Mouse (Mus musculus) liver, embryonic 13.5 days (tissue): ENCODE measurements at regions not wholly inside any gene's neighbourhood (a gene's known extent, or its start where the extent isn't known, plus 50 kb on each side); places are given as distances from the start of the nearest gene placed in this dataset.

Source experiments
- ATAC-seq: fragments of 200-750 bp; cut with Nextera tagmentation; 2 replicates; pipeline ENCODE4 v1.8.0; 2017; ENCODE audit warnings: low read depth, mild to moderate bottlenecking, moderate number of reproducible peaks, moderate library complexity
- DNase-seq: peaks from one replicate; pipeline ENCODE4 v3.0.0; 2022
- H3K27ac ChIP-seq: fragments of 300-500 bp; sonication (generic); 2 replicates; pipeline ENCODE4 v1.5.1; 2015; ENCODE audit warnings: moderate library complexity, mild to moderate bottlenecking, inconsistent platforms
- H3K27me3 ChIP-seq: fragments of 300-500 bp; sonication (generic); 2 replicates; pipeline ENCODE4 v1.6.1; 2015; ENCODE audit warnings: mild to moderate bottlenecking, inconsistent platforms
- H3K36me3 ChIP-seq: fragments of 300-500 bp; sonication (generic); 2 replicates; pipeline ENCODE4 v1.6.1; 2015; ENCODE audit warnings: mild to moderate bottlenecking, inconsistent platforms
- H3K4me1 ChIP-seq: fragments of 300-500 bp; sonication (generic); replicated peaks from 2 replicates; pipeline ENCODE4 v1.6.1; 2015; ENCODE audit warnings: inconsistent platforms
- H3K4me2 ChIP-seq: fragments of 300-500 bp; sonication (generic); 2 replicates; pipeline ENCODE4 v1.6.1; 2015; ENCODE audit warnings: inconsistent platforms, mild to moderate bottlenecking, moderate library complexity
- H3K4me3 ChIP-seq: fragments of 300-500 bp; sonication (generic); replicated peaks from 2 replicates; pipeline ENCODE4 v1.5.1; 2015; ENCODE audit warnings: mild to moderate bottlenecking, inconsistent platforms
- H3K9ac ChIP-seq: fragments of 300-500 bp; sonication (generic); 2 replicates; pipeline ENCODE4 v1.6.1; 2015; ENCODE audit warnings: mild to moderate bottlenecking, inconsistent platforms
- H3K9me3 ChIP-seq: fragments of 300-500 bp; sonication (generic); replicated peaks from 2 replicates; pipeline ENCODE4 v1.6.1; 2016; ENCODE audit warnings: inconsistent platforms
- whole genome bisulfite sequencing: fragments of 180-500 bp; shearing (Covaris S2); methylation state at CpG from one replicate; pipeline ENCODE4 v1.1.7; 2015; ENCODE audit not compliant: insufficient replicate concordance; 5-methylcytosine and 5-hydroxymethylcytosine counted together

DNA sequence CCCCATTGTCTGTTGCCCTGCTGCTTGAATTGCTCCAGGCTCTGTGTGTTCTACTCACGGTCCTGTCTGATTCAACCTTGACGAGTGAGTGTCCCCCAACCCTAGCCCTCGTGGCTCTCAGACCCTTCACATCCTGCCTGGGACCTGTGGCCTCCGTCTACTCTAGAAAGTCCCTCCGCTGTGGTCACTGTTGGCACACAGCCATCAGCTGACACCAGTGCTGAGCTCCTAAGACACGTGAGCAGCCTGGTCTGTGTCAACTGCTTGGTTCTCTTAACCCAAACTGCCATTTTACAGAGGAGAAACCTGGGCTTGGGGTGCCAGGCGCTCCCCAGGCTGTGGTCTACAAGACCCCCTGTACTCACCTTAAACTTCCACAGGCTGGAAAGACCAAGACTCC is 74.3 kb upstream of the Shb start:
- Histone ChIP-seq H3K27ac (no peak overlapping the region), H3K36me3 (no peaks in the 10 kb centered on the region), H3K4me2 (no peak overlapping the region), H3K9me3 (no peaks in the 10 kb centered on the region), H3K4me1 (peaks cover 10% of the 10 kb centered on the region), H3K9ac (no peak overlapping the region), H3K4me3 (no peak overlapping the region), H3K27me3 (no peaks in the 10 kb centered on the region; the same call in 1 of the 2 replicates)
- DNase-seq = no peak
- no peak for ATAC-seq
- WGBS = 46% methylated on average over 7 of the region's 7 CpGs

DNA sequence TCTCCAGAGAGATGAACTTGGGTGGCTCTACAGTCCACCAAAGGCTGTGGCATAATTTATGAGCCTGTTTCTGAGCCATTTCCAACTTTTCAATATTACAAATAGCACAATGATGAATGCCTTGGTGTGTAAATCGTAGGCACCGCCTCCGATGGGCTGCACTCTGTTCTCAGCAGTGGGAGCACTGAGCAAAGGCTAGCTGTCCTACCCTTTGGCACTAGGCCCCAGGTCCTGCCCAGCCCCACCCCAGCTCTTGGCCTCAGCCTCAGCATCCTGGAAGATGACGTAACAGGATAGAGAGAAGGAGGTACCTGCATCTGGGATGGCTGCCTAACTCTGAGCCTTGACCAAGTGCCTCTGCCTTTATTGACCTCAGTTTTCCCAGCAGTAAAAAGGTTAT is 73.4 kb upstream of the Shb start:
- Histone ChIP-seq H3K27me3 (no peaks in the 10 kb centered on the region; the same call in 1 of the 2 replicates), H3K36me3 (no peaks in the 10 kb centered on the region), H3K4me3 (no peak overlapping the region), H3K4me2 (no peak overlapping the region), H3K9ac (no peak overlapping the region), H3K9me3 (no peaks in the 10 kb centered on the region), H3K27ac (no peak overlapping the region), H3K4me1 (peaks cover 2% of the 10 kb centered on the region)
- ATAC-seq (no peak), DNase-seq (no peak)
- WGBS = 68% methylated on average over 4 of the region's 4 CpGs

DNA sequence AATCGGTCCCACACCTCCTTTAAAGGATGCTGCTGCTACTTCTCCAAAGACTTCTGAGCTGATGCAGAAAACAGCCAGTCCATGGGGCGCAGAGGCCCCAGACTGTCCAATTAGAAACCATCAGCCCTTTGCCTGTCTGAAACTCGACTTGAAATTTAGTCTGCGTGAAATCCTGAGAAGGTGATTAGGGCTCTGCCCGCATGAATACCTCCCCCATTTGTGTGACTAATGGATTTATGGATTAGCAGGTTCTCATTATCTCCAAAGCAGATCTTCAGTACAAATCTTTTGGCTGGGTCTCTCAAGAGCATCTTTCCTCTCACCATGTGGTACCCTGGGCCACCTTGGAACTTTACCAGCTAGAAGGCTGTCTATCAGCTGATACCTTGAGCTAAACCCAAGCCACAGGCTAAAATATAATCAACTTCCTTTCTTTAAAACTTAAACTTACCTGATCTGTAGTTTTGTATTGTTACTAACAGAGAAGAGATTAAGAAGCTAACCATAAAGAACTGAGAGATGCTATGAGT is 72.1 kb upstream of the Shb start:
- ATAC-seq (no peak), DNase-seq (no peak)
- no peak overlapping the region for H3K9ac ChIP-seq
- no peak overlapping the region for H3K4me3 ChIP-seq
- no peaks in the 10 kb centered on the region for H3K36me3 ChIP-seq
- H3K9me3 ChIP-seq = no peaks in the 10 kb centered on the region
- 60% methylated on average over 5 of the region's 5 CpGs for WGBS
- H3K27ac ChIP-seq = no peak overlapping the region
- H3K4me2 ChIP-seq = no peak overlapping the region
- H3K4me1 ChIP-seq = no peaks in the 10 kb centered on the region
- H3K27me3 ChIP-seq = no peaks in the 10 kb centered on the region

DNA sequence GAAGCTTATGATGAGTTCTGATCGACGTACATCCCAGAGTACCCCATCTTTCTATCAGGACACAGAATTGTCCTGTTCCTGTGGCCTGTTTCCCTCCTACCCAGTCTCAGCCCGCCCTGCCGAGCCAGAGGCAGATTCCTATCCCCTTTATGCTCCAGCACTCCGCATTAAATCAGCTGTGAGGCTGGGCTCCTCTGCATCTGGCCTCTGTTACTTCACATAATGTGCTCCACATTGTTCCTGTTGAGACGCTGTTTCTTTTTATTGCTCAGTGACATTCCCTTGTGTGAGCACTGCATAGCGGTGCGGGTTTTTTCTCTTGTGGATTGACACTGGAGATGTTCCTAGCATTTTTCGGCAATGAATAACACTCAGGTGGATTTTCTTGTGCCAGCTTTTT is 68.2 kb upstream of the Shb start:
- DNase-seq (no peak), ATAC-seq (no peak)
- H3K27me3 ChIP-seq = no peaks in the 10 kb centered on the region
- H3K9ac ChIP-seq = no peak overlapping the region
- H3K4me2 ChIP-seq = no peak overlapping the region
- no peak overlapping the region for H3K4me3 ChIP-seq
- no peaks in the 10 kb centered on the region for H3K36me3 ChIP-seq
- 64% methylated on average over 9 of the region's 9 CpGs for WGBS
- no peaks in the 10 kb centered on the region for H3K4me1 ChIP-seq
- H3K9me3 ChIP-seq = no peaks in the 10 kb centered on the region
- no peak overlapping the region for H3K27ac ChIP-seq

DNA sequence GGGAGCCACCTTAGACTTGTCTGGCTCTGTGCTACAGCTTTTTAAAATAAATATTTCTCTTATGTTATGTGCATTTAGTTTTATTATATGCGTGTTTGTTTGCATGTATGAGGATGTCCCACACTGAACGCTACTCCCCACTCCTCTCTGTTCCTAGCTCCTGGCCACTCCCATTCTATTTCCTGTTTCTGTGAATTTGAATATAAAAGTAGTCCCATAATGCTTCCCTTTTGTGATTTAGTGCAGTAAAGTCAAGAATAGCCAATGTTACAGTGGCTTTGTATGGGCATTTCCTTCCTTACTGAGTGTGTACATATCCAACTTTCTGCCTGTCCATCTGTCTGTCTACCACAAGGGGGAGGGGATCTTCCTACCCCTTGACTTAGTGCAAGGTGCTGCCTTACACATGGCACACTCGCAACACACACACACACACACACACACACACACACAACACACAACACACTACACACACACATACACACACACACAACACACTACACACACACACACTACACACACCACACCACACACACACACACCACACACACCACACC is 61.2 kb upstream of the Shb start:
- Histone ChIP-seq H3K4me3 (no peak overlapping the region), H3K4me2 (no peak overlapping the region), H3K4me1 (no peaks in the 10 kb centered on the region), H3K27me3 (peaks cover 34% of the 10 kb centered on the region), H3K9ac (no peak overlapping the region), H3K27ac (no peak overlapping the region), H3K36me3 (no peaks in the 10 kb centered on the region), H3K9me3 (no peaks in the 10 kb centered on the region)
- WGBS = 67% methylated on average over 3 of the region's 3 CpGs
- DNase-seq (no peak), ATAC-seq (no peak)

DNA sequence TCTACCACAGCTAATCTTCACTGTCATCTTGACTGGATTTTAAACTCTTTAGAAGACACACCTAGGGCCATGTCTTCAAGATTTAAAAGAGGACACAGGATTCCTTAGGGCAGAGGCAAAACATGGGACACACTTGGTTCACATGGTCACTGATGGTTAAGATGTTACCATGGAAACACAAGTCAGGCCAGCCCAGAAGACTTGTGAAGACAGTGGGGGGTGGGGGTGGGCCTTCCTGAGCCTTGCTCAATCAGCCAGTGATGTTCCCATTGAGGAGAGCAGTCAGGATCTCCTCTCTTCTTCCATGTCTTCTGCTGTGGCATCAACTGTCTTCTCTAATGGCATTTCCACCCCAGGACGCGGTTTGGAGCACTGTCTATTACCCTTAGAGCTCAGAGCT is 60.5 kb upstream of the Shb start:
- WGBS = 59% methylated on average over 2 of the region's 2 CpGs
- H3K4me1 ChIP-seq = no peaks in the 10 kb centered on the region
- no peak for DNase-seq
- no peak overlapping the region for H3K4me3 ChIP-seq
- H3K9ac ChIP-seq = no peak overlapping the region
- H3K36me3 ChIP-seq = no peaks in the 10 kb centered on the region
- H3K27me3 ChIP-seq = peaks cover 34% of the 10 kb centered on the region
- no peak overlapping the region for H3K4me2 ChIP-seq
- H3K9me3 ChIP-seq = no peaks in the 10 kb centered on the region
- no peak for ATAC-seq
- H3K27ac ChIP-seq = no peak overlapping the region

DNA sequence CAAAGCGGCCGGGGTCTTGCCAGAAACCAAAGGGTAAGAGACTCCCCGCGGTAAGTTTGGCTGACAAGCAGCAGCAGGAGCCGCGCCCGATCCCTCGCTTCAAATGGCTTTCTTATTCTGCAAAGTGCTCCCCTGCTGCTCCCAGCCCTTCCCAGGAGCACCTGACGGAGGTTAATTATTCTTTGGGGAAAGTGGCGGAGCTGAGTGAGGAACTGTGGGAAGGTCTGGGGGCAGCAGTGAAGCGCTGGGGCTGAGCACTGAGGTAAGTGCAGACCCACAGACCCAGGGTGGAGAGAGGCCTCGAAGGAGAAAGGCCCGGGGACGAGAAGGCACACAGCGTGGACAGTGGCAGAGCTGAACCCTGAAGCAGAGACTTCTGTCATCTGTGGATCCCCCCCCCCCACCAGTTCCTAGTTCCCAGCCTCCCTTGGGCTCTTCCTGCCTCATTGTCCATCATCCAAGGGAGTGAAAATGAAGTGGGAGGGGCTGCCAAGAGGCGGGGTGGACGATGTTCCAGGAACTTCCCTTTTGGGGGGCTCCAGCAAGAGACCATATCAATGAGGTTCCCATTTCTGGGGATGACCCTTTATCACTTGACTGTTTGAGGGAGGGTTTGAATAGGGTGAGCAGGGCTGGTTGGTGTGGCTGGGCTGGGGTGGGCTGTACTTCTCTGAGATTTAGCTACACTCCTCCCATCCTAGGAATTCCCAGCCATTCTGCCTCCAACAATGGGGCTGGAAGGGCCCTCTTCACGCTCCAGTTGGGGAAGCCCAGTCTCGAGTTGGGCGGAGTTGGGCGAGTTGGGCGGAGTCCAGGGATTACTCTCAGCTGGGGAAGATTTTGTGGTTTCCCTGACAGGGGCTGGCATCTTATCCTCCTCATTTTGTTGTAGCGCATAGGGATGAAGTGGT is 59.4 kb upstream of the Shb start:
- H3K27me3 ChIP-seq = peaks cover 34% of the 10 kb centered on the region
- H3K4me3 ChIP-seq = peak overlapping the region; percentile 19
- ATAC-seq (no peak), DNase-seq (no peak)
- peak overlapping the region; percentile 47 for H3K4me2 ChIP-seq
- H3K9me3 ChIP-seq = no peaks in the 10 kb centered on the region
- H3K36me3 ChIP-seq = no peaks in the 10 kb centered on the region
- H3K4me1 ChIP-seq = no peaks in the 10 kb centered on the region
- WGBS = 8% methylated on average over 23 of the region's 23 CpGs
- H3K9ac ChIP-seq = 0 out of 2 replicates have a peak overlapping the region, but pooled peaks have one; percentile 29
- no peak overlapping the region for H3K27ac ChIP-seq

DNA sequence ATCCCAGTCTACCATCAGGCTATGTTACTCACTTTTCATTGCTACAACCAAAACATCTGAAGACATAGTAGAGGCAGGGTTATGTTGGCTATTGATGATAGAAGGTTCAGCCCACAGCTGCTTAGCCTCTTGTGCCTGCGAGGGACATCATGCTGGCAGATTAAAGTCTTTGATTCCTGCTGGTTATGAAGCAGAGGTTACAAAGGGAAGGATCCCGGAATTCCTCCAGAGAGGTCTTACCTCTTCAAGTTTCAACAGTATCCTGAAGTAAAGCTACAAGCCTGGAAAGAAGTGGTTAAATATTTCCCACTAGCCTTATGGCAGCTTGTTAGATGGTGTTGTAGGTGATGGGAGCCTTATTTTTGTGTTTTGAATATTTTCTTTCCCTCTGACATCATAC is 58.6 kb upstream of the Shb start:
- DNase-seq (no peak), ATAC-seq (no peak)
- 23% methylated on average over 2 of the region's 2 CpGs for WGBS
- H3K36me3 ChIP-seq = no peaks in the 10 kb centered on the region
- no peak overlapping the region for H3K4me3 ChIP-seq
- no peak overlapping the region for H3K9ac ChIP-seq
- no peak overlapping the region for H3K27ac ChIP-seq
- no peaks in the 10 kb centered on the region for H3K9me3 ChIP-seq
- no peaks in the 10 kb centered on the region; the same call in 1 of the 2 replicates for H3K4me1 ChIP-seq
- peaks cover 40% of the 10 kb centered on the region for H3K27me3 ChIP-seq
- no peak overlapping the region for H3K4me2 ChIP-seq

DNA sequence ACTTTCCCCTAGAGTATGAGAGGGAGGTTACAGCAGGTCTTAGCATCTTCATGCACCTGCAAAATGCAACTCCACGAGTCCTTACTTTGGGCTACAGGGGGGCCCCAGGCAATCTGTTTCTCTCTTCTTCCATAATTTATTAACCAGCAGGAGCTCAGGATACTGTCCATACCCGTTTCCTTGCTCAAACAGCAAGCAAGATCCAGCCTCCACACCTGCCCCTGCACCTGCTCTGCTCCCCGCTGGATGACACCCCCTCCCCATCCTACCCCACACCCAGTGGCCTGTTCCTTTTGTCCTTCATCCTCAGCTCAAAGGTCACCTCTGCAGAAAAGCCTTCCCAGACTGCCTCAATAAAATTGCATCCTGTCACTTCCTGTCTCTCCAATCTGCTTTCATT is 56.1 kb upstream of the Shb start:
- ATAC-seq = no peak
- peaks cover 64% of the 10 kb centered on the region for H3K27me3 ChIP-seq
- H3K27ac ChIP-seq = no peak overlapping the region
- H3K4me1 ChIP-seq = no peaks in the 10 kb centered on the region; the same call in 1 of the 2 replicates
- H3K9ac ChIP-seq = no peak overlapping the region
- H3K36me3 ChIP-seq = no peaks in the 10 kb centered on the region
- no peak overlapping the region for H3K4me3 ChIP-seq
- 23% methylated on average over 3 of the region's 3 CpGs for WGBS
- H3K4me2 ChIP-seq = no peak overlapping the region
- no peak for DNase-seq
- no peaks in the 10 kb centered on the region for H3K9me3 ChIP-seq

DNA sequence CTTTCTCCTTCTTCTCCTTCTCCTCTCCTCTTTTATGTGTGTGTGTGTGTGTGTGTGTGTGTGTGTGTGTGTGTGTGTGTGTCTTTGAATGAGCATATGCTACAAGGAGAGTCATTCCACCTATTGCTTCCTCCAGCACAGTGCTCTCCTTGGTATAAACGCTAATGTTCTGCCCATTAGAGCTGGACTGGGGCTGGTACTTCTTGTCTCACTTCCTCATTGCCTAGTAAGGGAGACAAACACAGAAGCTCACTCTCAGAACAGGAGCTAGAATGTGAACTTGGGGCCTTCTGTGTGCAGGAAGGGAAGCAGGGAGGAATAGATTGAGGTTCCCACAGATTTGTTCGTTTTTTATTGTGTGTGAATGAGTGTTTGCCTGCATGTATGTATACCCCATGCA is 54.9 kb upstream of the Shb start:
- H3K9ac ChIP-seq = no peak overlapping the region
- H3K4me3 ChIP-seq = no peak overlapping the region
- H3K9me3 ChIP-seq = no peaks in the 10 kb centered on the region
- 40% methylated on average over 2 of the region's 2 CpGs for WGBS
- peaks cover 57% of the 10 kb centered on the region for H3K27me3 ChIP-seq
- H3K4me2 ChIP-seq = no peak overlapping the region
- no peak for ATAC-seq
- no peak for DNase-seq
- no peaks in the 10 kb centered on the region for H3K36me3 ChIP-seq
- no peak overlapping the region for H3K27ac ChIP-seq
- no peaks in the 10 kb centered on the region; the same call in 1 of the 2 replicates for H3K4me1 ChIP-seq

DNA sequence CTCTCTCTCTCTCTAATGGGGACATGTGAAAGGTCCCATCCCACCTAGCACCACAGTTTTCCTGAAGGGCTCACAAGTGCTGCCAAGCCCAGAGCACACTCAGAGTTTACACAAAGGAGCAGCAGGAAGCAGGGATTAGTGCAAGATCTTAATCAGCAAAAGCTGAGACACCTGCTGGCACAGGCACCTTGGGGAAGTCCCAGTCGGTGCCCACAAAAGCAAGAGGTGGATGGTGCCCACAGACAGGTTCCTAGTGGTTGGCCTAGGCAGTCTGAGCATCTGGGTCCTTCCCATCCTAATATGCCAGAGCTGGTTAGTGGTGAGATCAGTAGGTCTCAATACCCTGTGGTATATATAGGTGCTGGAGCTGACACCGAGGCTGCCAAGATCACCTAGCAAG is 54.0 kb upstream of the Shb start:
- WGBS = 40% methylated on average over 2 of the region's 2 CpGs
- no peak overlapping the region for H3K4me3 ChIP-seq
- ATAC-seq = no peak
- no peak overlapping the region for H3K27ac ChIP-seq
- H3K9me3 ChIP-seq = no peaks in the 10 kb centered on the region
- H3K27me3 ChIP-seq = peaks cover 48% of the 10 kb centered on the region
- H3K36me3 ChIP-seq = no peaks in the 10 kb centered on the region
- H3K4me2 ChIP-seq = no peak overlapping the region
- H3K4me1 ChIP-seq = no peaks in the 10 kb centered on the region; the same call in 1 of the 2 replicates
- DNase-seq = no peak
- no peak overlapping the region for H3K9ac ChIP-seq
